Mouse (Mus musculus): ENCODE measurements at regions not wholly inside any gene's neighbourhood (a gene's known extent, or its start where the extent isn't known, plus 50 kb on each side); places are given as distances from the start of the nearest gene placed in this dataset.
"Not testable (repeated sequence)": the region's sequence is repeated elsewhere in the genome, so short reads cannot be mapped to it uniquely, and the experiment has no call there.

- H3K27ac ChIP-seq (ENCODE audit: low read depth, low read length) = no peak overlapping the region
- H3K4me3 ChIP-seq (ENCODE audit: low read depth, low read length) = no peak overlapping the region
- H3K4me1 ChIP-seq (replicated peaks; ENCODE audit: control insufficient read depth, insufficient read depth, low read length) = peaks cover 2% of the 10 kb centered on the region; the same call in 1 of the 2 replicates
- WGBS = 53% methylated on average over 9 of the region's 9 CpGs
- peak; percentile 51; the same call in 1 of the 2 replicates for ATAC-seq (replicated peaks; ENCODE audit: low FRiP score)
- no peak overlapping the region for H3K9ac ChIP-seq (ENCODE audit: low read length)
- peaks cover 2% of the 10 kb centered on the region; the same call in 1 of the 2 replicates for H3K27me3 ChIP-seq (ENCODE audit: control insufficient read depth, insufficient read depth, low read length)
- no peak overlapping the region for H3K4me2 ChIP-seq (ENCODE audit: low read depth, low read length, severe bottlenecking)
- H3K9me3 ChIP-seq (ENCODE audit: control insufficient read depth, low read length) = no peaks in the 10 kb centered on the region
- no peak for DNase-seq (ENCODE audit: low spot score)
- H3K36me3 ChIP-seq (ENCODE audit: control insufficient read depth, insufficient read depth, low read length) = no peaks in the 10 kb centered on the region
These were observed 151.0 kb upstream of the Ttc29 start for GRCm38 (mm10) chr8:78061827-78062719.

- Histone ChIP-seq H3K9me3 (ENCODE audit: control insufficient read depth, low read length) (no peaks in the 10 kb centered on the region), H3K36me3 (ENCODE audit: control insufficient read depth, insufficient read depth, low read length) (no peaks in the 10 kb centered on the region), H3K27ac (ENCODE audit: low read depth, low read length) (no peak overlapping the region), H3K4me1 (replicated peaks; ENCODE audit: control insufficient read depth, insufficient read depth, low read length) (peaks cover 2% of the 10 kb centered on the region; the same call in 1 of the 2 replicates), H3K4me3 (ENCODE audit: low read depth, low read length) (peak overlapping the region; percentile 6), H3K4me2 (ENCODE audit: low read depth, low read length, severe bottlenecking) (peak overlapping the region; percentile 34), H3K9ac (ENCODE audit: low read length) (no peak overlapping the region), H3K27me3 (ENCODE audit: control insufficient read depth, insufficient read depth, low read length) (peaks cover 9% of the 10 kb centered on the region)
- DNase-seq (ENCODE audit: low spot score) (peak; percentile 79), ATAC-seq (replicated peaks; ENCODE audit: low FRiP score) (no peak; the same call in 1 of the 2 replicates)
- 1% methylated on average over 13 of the region's 13 CpGs for WGBS
These were observed 149.6 kb upstream of the Ttc29 start for GRCm38 (mm10) chr8:78063529-78063928.

- 46% methylated on average over 13 of the region's 13 CpGs for WGBS
- Histone ChIP-seq H3K9me3 (ENCODE audit: control insufficient read depth, low read length) (no peaks in the 10 kb centered on the region), H3K4me1 (replicated peaks; ENCODE audit: control insufficient read depth, insufficient read depth, low read length) (peaks cover 2% of the 10 kb centered on the region; the same call in 1 of the 2 replicates), H3K9ac (ENCODE audit: low read length) (no peak overlapping the region), H3K36me3 (ENCODE audit: control insufficient read depth, insufficient read depth, low read length) (no peaks in the 10 kb centered on the region), H3K4me2 (ENCODE audit: low read depth, low read length, severe bottlenecking) (peak overlapping the region; percentile 34), H3K4me3 (ENCODE audit: low read depth, low read length) (peak overlapping the region; percentile 6), H3K27me3 (ENCODE audit: control insufficient read depth, insufficient read depth, low read length) (peaks cover 9% of the 10 kb centered on the region), H3K27ac (ENCODE audit: low read depth, low read length) (no peak overlapping the region)
- no peak for DNase-seq (ENCODE audit: low spot score)
- ATAC-seq (replicated peaks; ENCODE audit: low FRiP score) = no peak
These were observed 148.9 kb upstream of the Ttc29 start for GRCm38 (mm10) chr8:78064161-78064560.

DNA sequence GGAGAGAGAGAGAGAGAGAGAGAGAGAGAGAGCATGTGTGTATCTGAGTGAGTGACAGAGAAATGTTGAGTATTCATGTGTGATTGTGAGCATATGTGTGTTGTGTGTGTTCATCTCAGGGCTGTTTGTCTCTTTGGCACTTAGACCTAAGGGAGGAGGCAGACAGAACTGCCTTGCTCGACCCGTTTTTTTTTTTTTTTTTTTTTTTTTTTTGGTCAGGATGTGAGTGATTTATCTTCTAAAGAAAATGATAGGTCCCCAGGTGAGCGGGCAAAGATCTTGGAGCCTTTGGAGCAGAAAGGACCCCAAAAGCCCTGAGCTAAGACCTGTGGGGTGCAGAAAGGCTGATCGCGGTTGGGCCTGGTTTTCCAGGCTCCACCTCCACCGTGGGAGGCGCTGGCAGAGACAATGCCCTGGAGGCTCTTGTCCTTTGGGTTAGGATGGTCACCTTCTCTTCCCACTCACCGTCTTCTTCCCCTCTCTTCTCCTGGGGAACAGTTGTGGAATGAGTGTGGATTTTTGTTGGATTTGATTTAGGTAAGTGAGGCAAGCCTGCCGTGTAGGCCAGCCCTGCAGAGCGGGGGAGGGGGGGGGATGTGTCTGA, 147.1 kb upstream of the Ttc29 start:
- H3K27me3 ChIP-seq (ENCODE audit: control insufficient read depth, insufficient read depth, low read length) = peaks cover 9% of the 10 kb centered on the region
- no peak overlapping the region for H3K4me2 ChIP-seq (ENCODE audit: low read depth, low read length, severe bottlenecking)

DNA sequence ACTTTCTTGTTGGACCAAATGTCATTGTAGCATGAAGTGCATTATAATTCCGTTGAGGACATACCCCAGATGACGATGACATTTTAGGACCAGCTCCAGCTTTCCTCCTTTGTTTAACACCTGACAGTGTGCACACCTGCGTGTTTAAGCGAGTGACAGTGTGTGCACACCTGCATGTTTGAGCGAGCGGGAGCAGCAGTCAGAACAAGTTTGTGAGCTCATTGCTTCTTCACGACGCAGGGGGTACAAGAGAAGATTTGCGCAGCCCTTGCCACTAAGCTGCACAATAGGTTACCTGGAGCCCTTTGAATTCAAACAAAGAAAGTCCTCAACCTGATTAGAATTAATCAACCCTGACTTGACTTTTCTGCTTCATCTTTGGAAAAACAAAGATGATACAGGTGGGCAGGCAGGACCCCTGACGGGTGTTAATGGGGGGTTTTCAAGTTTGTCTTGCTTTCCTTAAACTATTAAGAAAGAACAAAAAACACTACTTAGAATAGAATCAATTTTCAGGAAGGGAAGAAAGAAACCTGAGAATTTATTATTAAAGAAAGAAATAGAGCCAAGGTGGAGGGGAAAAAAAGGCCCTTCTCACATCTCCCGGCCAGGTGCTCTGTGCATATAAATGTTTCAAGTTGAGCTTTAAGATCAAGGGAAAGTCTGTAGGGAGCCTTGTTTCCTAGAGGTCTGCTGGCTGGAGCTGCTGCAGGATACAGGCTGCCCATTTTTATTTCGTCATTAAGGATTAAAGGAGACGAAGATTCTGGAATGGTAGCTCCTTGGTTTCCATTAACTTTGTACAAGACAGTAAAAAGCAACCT, 144.8 kb upstream of the Ttc29 start:
- Histone ChIP-seq H3K36me3 (ENCODE audit: control insufficient read depth, insufficient read depth, low read length) (no peaks in the 10 kb centered on the region), H3K4me2 (ENCODE audit: low read depth, low read length, severe bottlenecking) (no peak overlapping the region), H3K27me3 (ENCODE audit: control insufficient read depth, insufficient read depth, low read length) (peaks cover 9% of the 10 kb centered on the region), H3K4me3 (ENCODE audit: low read depth, low read length) (no peak overlapping the region), H3K9ac (ENCODE audit: low read length) (no peak overlapping the region), H3K4me1 (replicated peaks; ENCODE audit: control insufficient read depth, insufficient read depth, low read length) (peaks cover 2% of the 10 kb centered on the region; the same call in 1 of the 2 replicates), H3K9me3 (ENCODE audit: control insufficient read depth, low read length) (no peaks in the 10 kb centered on the region), H3K27ac (ENCODE audit: low read depth, low read length) (no peak overlapping the region)
- DNase-seq (ENCODE audit: low spot score) (no peak), ATAC-seq (replicated peaks; ENCODE audit: low FRiP score) (no peak)
- 11% methylated on average over 13 of the region's 13 CpGs for WGBS

More for the DNA sequence above, 147.1 kb upstream of the Ttc29 start:
- Histone ChIP-seq H3K27ac (ENCODE audit: low read depth, low read length) (no peak overlapping the region), H3K36me3 (ENCODE audit: control insufficient read depth, insufficient read depth, low read length) (no peaks in the 10 kb centered on the region), H3K9ac (ENCODE audit: low read length) (no peak overlapping the region), H3K9me3 (ENCODE audit: control insufficient read depth, low read length) (no peaks in the 10 kb centered on the region), H3K4me1 (replicated peaks; ENCODE audit: control insufficient read depth, insufficient read depth, low read length) (peaks cover 2% of the 10 kb centered on the region; the same call in 1 of the 2 replicates), H3K4me3 (ENCODE audit: low read depth, low read length) (no peak overlapping the region)
- ATAC-seq (replicated peaks; ENCODE audit: low FRiP score) (no peak), DNase-seq (ENCODE audit: low spot score) (no peak)
- WGBS = 29% methylated on average over 10 of the region's 10 CpGs

GRCm38 (mm10) chr8:78073821-78074220, 139.3 kb upstream of the Ttc29 start:
- Histone ChIP-seq H3K9ac (ENCODE audit: low read length) (no peak overlapping the region), H3K36me3 (ENCODE audit: control insufficient read depth, insufficient read depth, low read length) (no peaks in the 10 kb centered on the region), H3K4me1 (replicated peaks; ENCODE audit: control insufficient read depth, insufficient read depth, low read length) (no peaks in the 10 kb centered on the region), H3K27ac (ENCODE audit: low read depth, low read length) (no peak overlapping the region), H3K4me2 (ENCODE audit: low read depth, low read length, severe bottlenecking) (no peak overlapping the region), H3K4me3 (ENCODE audit: low read depth, low read length) (no peak overlapping the region), H3K27me3 (ENCODE audit: control insufficient read depth, insufficient read depth, low read length) (no peaks in the 10 kb centered on the region), H3K9me3 (ENCODE audit: control insufficient read depth, low read length) (no peaks in the 10 kb centered on the region)
- DNase-seq (ENCODE audit: low spot score) (peak; percentile 26), ATAC-seq (replicated peaks; ENCODE audit: low FRiP score) (no peak)
- WGBS = 82% methylated on average over 7 of the region's 7 CpGs

DNA sequence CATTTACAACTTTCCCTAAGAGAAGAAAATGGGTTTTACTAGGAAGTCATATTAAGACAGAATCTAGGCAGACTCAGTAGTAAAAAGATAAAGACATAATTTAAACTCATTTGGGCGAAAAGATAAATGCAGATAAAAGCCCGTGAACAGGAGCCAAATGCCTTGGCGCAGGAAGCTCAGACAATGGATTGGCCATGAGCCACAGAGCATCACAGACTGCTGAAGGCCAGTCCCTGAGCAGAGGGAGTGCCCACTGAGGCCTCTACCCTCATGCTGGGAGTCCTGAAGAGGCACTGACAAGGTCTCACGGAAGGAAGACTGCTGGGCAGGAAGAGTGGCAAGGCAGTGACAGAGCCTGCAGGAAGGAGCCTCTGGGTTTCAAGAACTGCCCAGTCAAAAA, 136.0 kb upstream of the Ttc29 start:
- Histone ChIP-seq H3K4me2 (ENCODE audit: low read depth, low read length, severe bottlenecking) (no peak overlapping the region), H3K27ac (ENCODE audit: low read depth, low read length) (no peak overlapping the region), H3K36me3 (ENCODE audit: control insufficient read depth, insufficient read depth, low read length) (no peaks in the 10 kb centered on the region), H3K4me1 (replicated peaks; ENCODE audit: control insufficient read depth, insufficient read depth, low read length) (no peaks in the 10 kb centered on the region), H3K4me3 (ENCODE audit: low read depth, low read length) (no peak overlapping the region), H3K9ac (ENCODE audit: low read length) (no peak overlapping the region), H3K27me3 (ENCODE audit: control insufficient read depth, insufficient read depth, low read length) (no peaks in the 10 kb centered on the region), H3K9me3 (ENCODE audit: control insufficient read depth, low read length) (no peaks in the 10 kb centered on the region)
- ATAC-seq (replicated peaks; ENCODE audit: low FRiP score) (no peak), DNase-seq (ENCODE audit: low spot score) (peak; percentile 44)
- WGBS = 62% methylated on average over 4 of the region's 4 CpGs

DNA sequence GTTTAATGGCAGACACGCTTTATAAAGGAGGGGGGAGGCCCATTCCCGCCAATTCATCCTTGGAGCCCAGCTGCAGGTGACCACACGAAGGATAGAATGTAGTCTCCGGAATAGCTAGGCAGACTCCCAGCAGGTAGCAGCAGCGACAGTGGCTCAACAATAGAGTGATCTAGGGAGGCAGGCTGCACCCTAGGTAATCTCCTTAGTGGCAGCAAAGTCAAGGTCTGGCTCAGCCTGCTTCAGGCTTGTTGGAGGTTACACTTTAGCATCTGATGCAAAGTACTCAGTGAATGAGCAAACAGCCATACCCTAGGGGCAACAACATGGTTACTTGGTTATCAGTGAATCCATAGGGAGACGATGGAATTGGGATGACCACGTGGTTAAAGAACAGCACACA, 131.7 kb upstream of the Ttc29 start:
- H3K4me3 ChIP-seq (ENCODE audit: low read depth, low read length); H3K9me3 ChIP-seq (ENCODE audit: control insufficient read depth, low read length); H3K27me3 ChIP-seq (ENCODE audit: control insufficient read depth, insufficient read depth, low read length); H3K27ac ChIP-seq (ENCODE audit: low read depth, low read length); H3K36me3 ChIP-seq (ENCODE audit: control insufficient read depth, insufficient read depth, low read length); H3K4me1 ChIP-seq (replicated peaks; ENCODE audit: control insufficient read depth, insufficient read depth, low read length); H3K9ac ChIP-seq (ENCODE audit: low read length); H3K4me2 ChIP-seq (ENCODE audit: low read depth, low read length, severe bottlenecking); ATAC-seq (replicated peaks; ENCODE audit: low FRiP score): not testable (repeated sequence)
- WGBS = 41% methylated on average over 7 of the region's 7 CpGs
- DNase-seq (ENCODE audit: low spot score) = peak; percentile 14
